Mouse (Mus musculus): ENCODE measurements around the gene Fbxo42. TPM values are rescaled to one million over a fixed set of nuclear protein-coding genes. Genes with fewer than 3 reads are reported as not detected.

Fbxo42 gene
- polyA plus RNA-seq, 1 experiment from 2014 or later = 25.5 TPM

DNA sequence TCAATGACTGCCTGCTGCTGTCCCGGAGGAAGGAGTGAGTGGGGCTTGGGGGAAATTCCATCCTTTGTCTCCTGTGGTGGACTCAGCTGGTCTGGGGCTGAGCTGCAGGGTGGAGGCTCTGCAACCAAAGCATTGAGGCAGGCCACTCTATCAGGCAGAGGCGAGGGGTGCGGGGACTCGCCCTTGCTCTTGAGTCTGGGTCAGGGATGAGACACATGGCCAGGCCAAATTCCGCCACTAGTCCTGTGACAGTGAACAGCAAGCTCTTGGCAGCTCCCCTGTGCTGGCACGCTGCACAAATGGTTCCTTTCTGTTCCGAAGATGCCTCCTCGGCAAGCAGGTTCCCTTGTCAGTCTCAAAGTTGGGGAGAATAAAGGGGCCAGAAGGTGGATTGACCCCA, 103.4 kb downstream of the Fbxo42 start:
- ATAC-seq = no peak
- H3K9ac ChIP-seq (ENCODE audit: low read depth, low read length) = no peak overlapping the region
- H3K27ac ChIP-seq (ENCODE audit: low read length) = no peak overlapping the region
- H3K4me1 ChIP-seq (ENCODE audit: control insufficient read depth, insufficient read depth, low read length) = peaks cover 14% of the 10 kb centered on the region
- H3K36me3 ChIP-seq (ENCODE audit: control insufficient read depth, insufficient read depth, low read length) = no peaks in the 10 kb centered on the region
- H3K4me2 ChIP-seq (ENCODE audit: low read length) = no peak overlapping the region
- H3K27me3 ChIP-seq (ENCODE audit: control insufficient read depth, insufficient read depth, low read depth, low read length) = peaks cover 34% of the 10 kb centered on the region
- no peak overlapping the region for H3K4me3 ChIP-seq (ENCODE audit: low read depth, low read length)
- WGBS = 75% methylated on average over 8 of the region's 8 CpGs
- no peaks in the 10 kb centered on the region for H3K9me3 ChIP-seq (replicated peaks; ENCODE audit: control insufficient read depth, low read length, poor library complexity, severe bottlenecking)

DNA sequence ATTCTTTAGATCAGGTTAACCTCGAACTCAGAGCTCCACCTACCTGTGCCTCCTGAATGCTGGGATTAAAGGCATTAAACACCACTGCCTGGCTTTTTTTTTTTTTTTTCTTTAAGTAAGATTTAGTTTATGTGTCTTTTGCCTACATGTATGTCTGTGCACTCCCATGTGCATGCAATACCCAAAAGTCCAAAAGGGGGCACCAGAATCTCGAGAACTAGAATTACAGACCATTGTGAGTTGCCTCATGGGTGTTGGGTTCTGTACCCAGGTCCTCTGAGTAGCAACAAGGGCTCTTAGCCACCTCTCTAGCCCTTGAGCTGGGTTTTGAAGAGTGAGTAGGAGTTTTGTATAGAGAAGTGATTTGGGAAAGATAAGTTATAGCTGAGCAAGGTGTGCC, 104.9 kb downstream of the Fbxo42 start:
- 65% methylated on average over 2 of the region's 2 CpGs for WGBS
- Histone ChIP-seq H3K27me3 (ENCODE audit: control insufficient read depth, insufficient read depth, low read depth, low read length) (peaks cover 19% of the 10 kb centered on the region), H3K4me2 (ENCODE audit: low read length) (no peak overlapping the region), H3K9ac (ENCODE audit: low read depth, low read length) (no peak overlapping the region), H3K36me3 (ENCODE audit: control insufficient read depth, insufficient read depth, low read length) (no peaks in the 10 kb centered on the region), H3K9me3 (replicated peaks; ENCODE audit: control insufficient read depth, low read length, poor library complexity, severe bottlenecking) (no peaks in the 10 kb centered on the region), H3K4me3 (ENCODE audit: low read depth, low read length) (no peak overlapping the region), H3K4me1 (ENCODE audit: control insufficient read depth, insufficient read depth, low read length) (peaks cover 3% of the 10 kb centered on the region), H3K27ac (ENCODE audit: low read length) (no peak overlapping the region)
- ATAC-seq = no peak

Other genes starting within 250 kb of the Fbxo42 start
- 2.4 and 2.8 TPM in 2 replicates for gene Padi2, start 241.6 kb upstream of the Fbxo42 start, polyA plus RNA-seq (2015; fragmentation: Nextera tagmentation; extraction: Ambion mirVana)
- gene Sdhb, start 186.7 kb upstream of the Fbxo42 start, polyA plus RNA-seq (2015; fragmentation: Nextera tagmentation; extraction: Ambion mirVana) = 446 and 455 TPM in 2 replicates
- 174 and 190 TPM in 2 replicates for gene Atp13a2, start 161.0 kb upstream of the Fbxo42 start, polyA plus RNA-seq (2015; fragmentation: Nextera tagmentation; extraction: Ambion mirVana)
- 121 and 141 TPM in 2 replicates for gene Mfap2, start 137.5 kb upstream of the Fbxo42 start, polyA plus RNA-seq (2015; fragmentation: Nextera tagmentation; extraction: Ambion mirVana)
- 5.3 and 6.3 TPM in 2 replicates for gene Crocc, start 87.4 kb upstream of the Fbxo42 start, polyA plus RNA-seq (2015; fragmentation: Nextera tagmentation; extraction: Ambion mirVana)
- 52.5 and 55.9 TPM in 2 replicates for gene Necap2, start 69.6 kb upstream of the Fbxo42 start, polyA plus RNA-seq (2015; fragmentation: Nextera tagmentation; extraction: Ambion mirVana)
- gene Spata21, start 59.6 kb upstream of the Fbxo42 start, polyA plus RNA-seq (2015; fragmentation: Nextera tagmentation; extraction: Ambion mirVana) = 0.39 TPM in 1 of 2 replicates, not detected in the other
- gene Szrd1, start 8.1 kb upstream of the Fbxo42 start, polyA plus RNA-seq (2015; fragmentation: Nextera tagmentation; extraction: Ambion mirVana) = 24.5 and 25.1 TPM in 2 replicates
- gene Rsg1, start 66.0 kb downstream of the Fbxo42 start, polyA plus RNA-seq (2015; fragmentation: Nextera tagmentation; extraction: Ambion mirVana) = 7.9 and 10.5 TPM in 2 replicates
- 1.1 and 1.3 TPM in 2 replicates for gene Arhgef19, start 91.6 kb downstream of the Fbxo42 start, polyA plus RNA-seq (2015; fragmentation: Nextera tagmentation; extraction: Ambion mirVana)
- 0.94 and 1.0 TPM in 2 replicates for gene Epha2, start 153.3 kb downstream of the Fbxo42 start, polyA plus RNA-seq (2015; fragmentation: Nextera tagmentation; extraction: Ambion mirVana)
- 39.5 and 50.1 TPM in 2 replicates for gene Fam131c, start 220.3 kb downstream of the Fbxo42 start, polyA plus RNA-seq (2015; fragmentation: Nextera tagmentation; extraction: Ambion mirVana)